Mouse (Mus musculus) bone marrow macrophage, adult 2 months (primary cell): ENCODE data around the gene Fto.

Source experiments
- CTCF ChIP-seq: IDR thresholded peaks from 2 replicates; pipeline ENCODE4 v1.5.1; 2012; ENCODE audit warnings: low read depth, mild to moderate bottlenecking, low read length, moderate library complexity
- POLR2A ChIP-seq: IDR thresholded peaks from 2 replicates; pipeline ENCODE4 v1.6.1; 2012; ENCODE audit warnings: mild to moderate bottlenecking, low read depth, low read length, borderline replicate concordance

GRCm38 (mm10) chr8:91436036-91436435, 122.7 kb downstream of the Fto start:
- TF ChIP-seq CTCF (no peak), POLR2A (no peak)
